Mouse (Mus musculus): ENCODE results near the gene Ppil2. TPM values are rescaled to one million over a fixed set of nuclear protein-coding genes. Genes with fewer than 3 reads are reported as not detected.

The Ppil2 gene
- polyA plus RNA-seq, 3 experiments from 2014 or later, result 205 to 233 (median 224) TPM

Other genes with a start within 250 kb of the Ppil2 start
- not detected for gene Igll1, start 247.3 kb downstream of the Ppil2 start, polyA plus RNA-seq (2017; shearing (Covaris generic))
- gene Top3b, start 240.5 kb downstream of the Ppil2 start, polyA plus RNA-seq (2017; shearing (Covaris generic)), result 10 to 100 TPM; 38.9 to 76.8 (median 55.8) TPM
- 1 to 10 TPM in 2 of 3 experiments, not detected in 1; 1.2 to 1.4 TPM for gene Vpreb1, start 240.4 kb downstream of the Ppil2 start, polyA plus RNA-seq (2017; shearing (Covaris generic))
- gene Ppm1f, start 214.8 kb downstream of the Ppil2 start, polyA plus RNA-seq (2017; shearing (Covaris generic)), result 10 to 100 TPM; 11.1 to 13.0 (median 11.7) TPM
- 10 to 100 TPM; 30.0 to 37.9 (median 31.0) TPM for gene Mapk1, start 127.9 kb downstream of the Ppil2 start, polyA plus RNA-seq (2017; shearing (Covaris generic))
- gene Ypel1, start 41.6 kb downstream of the Ppil2 start, polyA plus RNA-seq (2017; shearing (Covaris generic)), result 1 to 10 TPM; 4.6 to 7.0 (median 7.0) TPM
- gene 2610318N02Rik, start 13.9 kb upstream of the Ppil2 start, polyA plus RNA-seq (2017; shearing (Covaris generic)), result 10 to 100 TPM in 1 of 3 experiments, 1 to 10 TPM in 2; 3.4 to 26.3 (median 5.8) TPM
- gene Sdf2l1, start 21.1 kb upstream of the Ppil2 start, polyA plus RNA-seq (2017; shearing (Covaris generic)), result 10 to 100 TPM; 17.5 to 69.8 (median 18.3) TPM
- gene Ydjc, start 33.4 kb upstream of the Ppil2 start, polyA plus RNA-seq (2017; shearing (Covaris generic)), result 10 to 100 TPM in 1 of 3 experiments, 1 to 10 TPM in 2; 5.3 to 11.5 (median 7.4) TPM
- gene Ccdc116, start 36.0 kb upstream of the Ppil2 start, polyA plus RNA-seq (2017; shearing (Covaris generic)), result 1 to 10 TPM in 1 of 3 experiments, under 1 TPM in 2; 0.57 to 1.1 (median 0.70) TPM
- 100 to 1,000 TPM; 241 to 356 (median 330) TPM for gene Ube2l3, start 91.4 kb upstream of the Ppil2 start, polyA plus RNA-seq (2017; shearing (Covaris generic))
- under 1 TPM in 1 of 3 experiments, not detected in 2; 0.07 TPM for gene Rimbp3, start 97.3 kb upstream of the Ppil2 start, polyA plus RNA-seq (2017; shearing (Covaris generic))
- 1 to 10 TPM in 1 of 3 experiments, under 1 TPM in 2; 0.72 to 1.8 (median 0.83) TPM for gene Hic2, start 122.3 kb upstream of the Ppil2 start, polyA plus RNA-seq (2017; shearing (Covaris generic))
- 10 to 100 TPM; 16.9 to 42.0 (median 36.2) TPM for gene Tmem191c, start 164.8 kb upstream of the Ppil2 start, polyA plus RNA-seq (2017; shearing (Covaris generic))
- under 1 TPM; 0.58 to 0.83 (median 0.70) TPM for gene Serpind1, start 220.1 kb upstream of the Ppil2 start, polyA plus RNA-seq (2017; shearing (Covaris generic))